Mouse (Mus musculus): ENCODE measurements at regions not wholly inside any gene's neighbourhood (a gene's known extent, or its start where the extent isn't known, plus 50 kb on each side); places are given as distances from the start of the nearest gene placed in this dataset.

DNA sequence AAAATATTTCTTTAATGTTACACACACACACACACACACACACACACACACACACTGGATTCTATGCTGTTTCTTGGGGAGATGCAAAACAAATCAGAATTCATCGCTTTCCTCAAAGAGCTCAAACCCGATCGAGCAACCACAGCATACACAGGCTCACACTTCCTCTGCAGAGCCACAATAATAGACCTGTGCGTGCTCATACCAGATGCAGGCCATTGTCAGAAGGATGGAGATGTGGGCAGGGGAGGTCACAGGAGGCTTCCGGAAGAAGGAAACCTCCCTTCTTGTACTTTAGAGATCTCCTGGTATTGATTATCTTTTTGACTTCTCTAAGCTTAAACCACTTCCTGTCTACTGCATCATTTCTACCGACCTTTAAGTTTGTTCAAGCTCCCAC is 122.8 kb downstream of the Dusp6 start:
- H3K4me1 ChIP-seq (ENCODE audit: control insufficient read depth, insufficient read depth, low read length), result peaks cover 3% of the 10 kb centered on the region; the same call in 1 of the 2 replicates
- H3K27ac ChIP-seq (ENCODE audit: control insufficient read depth, insufficient read depth, low read depth, low read length), result no peak overlapping the region
- no peak for TF ChIP-seq POLR2A (IDR thresholded peaks at IDR 0.05; ENCODE audit: control insufficient read depth, low read depth, low read length)
- no peak for TF ChIP-seq CTCF (IDR thresholded peaks at IDR 0.05; ENCODE audit: control insufficient read depth, insufficient read depth, insufficient replicate concordance, low read depth, low read length)
- H3K4me3 ChIP-seq (ENCODE audit: control insufficient read depth, low read depth, low read length), result no peak overlapping the region
- H3K36me3 ChIP-seq (ENCODE audit: control insufficient read depth, insufficient read depth, low read length), result no peaks in the 10 kb centered on the region
- H3K27me3 ChIP-seq (ENCODE audit: control insufficient read depth, insufficient read depth, low read length), result no peaks in the 10 kb centered on the region

DNA sequence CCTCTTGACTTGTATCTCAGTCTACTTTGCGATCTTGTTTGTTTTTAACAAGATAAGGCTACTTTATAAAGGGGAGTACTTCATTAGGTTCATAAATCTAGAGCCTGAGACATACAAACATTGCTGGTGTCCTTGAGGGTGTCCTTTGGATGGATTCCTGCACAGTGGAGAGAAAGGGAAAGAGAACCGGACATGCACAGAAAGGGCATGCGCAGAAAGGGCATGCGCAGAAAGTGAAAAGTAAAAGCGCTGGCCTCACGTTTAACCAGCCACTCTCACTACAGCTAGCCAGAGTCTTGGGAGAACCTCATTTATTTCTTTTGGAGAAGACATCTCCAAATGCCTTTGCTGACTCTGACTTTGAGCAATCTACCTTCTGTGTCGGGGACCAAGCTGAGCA is 125.5 kb downstream of the Dusp6 start:
- TF ChIP-seq CTCF (IDR thresholded peaks at IDR 0.05; ENCODE audit: control insufficient read depth, insufficient read depth, insufficient replicate concordance, low read depth, low read length), result no peak
- TF ChIP-seq POLR2A (IDR thresholded peaks at IDR 0.05; ENCODE audit: control insufficient read depth, low read depth, low read length), result no peak
- Histone ChIP-seq H3K27me3 (ENCODE audit: control insufficient read depth, insufficient read depth, low read length) (no peaks in the 10 kb centered on the region), H3K36me3 (ENCODE audit: control insufficient read depth, insufficient read depth, low read length) (no peaks in the 10 kb centered on the region), H3K27ac (ENCODE audit: control insufficient read depth, insufficient read depth, low read depth, low read length) (no peak overlapping the region), H3K4me3 (ENCODE audit: control insufficient read depth, low read depth, low read length) (peak overlapping the region; percentile 1; the same call in 1 of the 2 replicates), H3K4me1 (ENCODE audit: control insufficient read depth, insufficient read depth, low read length) (peaks cover 3% of the 10 kb centered on the region; the same call in 1 of the 2 replicates)

DNA sequence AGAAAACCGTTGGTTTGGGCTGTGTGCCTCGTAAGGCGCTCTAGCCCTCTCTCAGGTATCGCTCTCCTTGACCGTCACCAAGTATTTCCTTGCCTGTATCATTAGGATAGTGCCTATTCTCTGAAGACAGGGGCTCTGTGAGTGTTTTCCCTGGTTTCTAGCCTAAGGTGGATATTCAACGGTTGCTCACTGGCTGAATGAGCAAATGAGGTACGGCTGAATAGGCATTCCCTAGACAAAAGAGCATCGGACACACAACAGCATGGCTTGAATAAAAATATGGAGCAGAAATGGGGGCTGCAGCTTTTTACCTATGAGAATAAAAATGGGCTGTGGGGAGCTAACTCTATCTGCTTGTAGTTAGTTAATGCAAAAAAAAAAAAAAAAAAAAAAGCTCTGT is 126.0 kb downstream of the Dusp6 start:
- Histone ChIP-seq H3K27me3 (ENCODE audit: control insufficient read depth, insufficient read depth, low read length) (no peaks in the 10 kb centered on the region), H3K4me3 (ENCODE audit: control insufficient read depth, low read depth, low read length) (peak overlapping the region; percentile 1; the same call in 1 of the 2 replicates), H3K4me1 (ENCODE audit: control insufficient read depth, insufficient read depth, low read length) (peaks cover 3% of the 10 kb centered on the region; the same call in 1 of the 2 replicates), H3K27ac (ENCODE audit: control insufficient read depth, insufficient read depth, low read depth, low read length) (no peak overlapping the region), H3K36me3 (ENCODE audit: control insufficient read depth, insufficient read depth, low read length) (no peaks in the 10 kb centered on the region)
- TF ChIP-seq CTCF (IDR thresholded peaks at IDR 0.05; ENCODE audit: control insufficient read depth, insufficient read depth, insufficient replicate concordance, low read depth, low read length) (no peak), POLR2A (IDR thresholded peaks at IDR 0.05; ENCODE audit: control insufficient read depth, low read depth, low read length) (no peak)

DNA sequence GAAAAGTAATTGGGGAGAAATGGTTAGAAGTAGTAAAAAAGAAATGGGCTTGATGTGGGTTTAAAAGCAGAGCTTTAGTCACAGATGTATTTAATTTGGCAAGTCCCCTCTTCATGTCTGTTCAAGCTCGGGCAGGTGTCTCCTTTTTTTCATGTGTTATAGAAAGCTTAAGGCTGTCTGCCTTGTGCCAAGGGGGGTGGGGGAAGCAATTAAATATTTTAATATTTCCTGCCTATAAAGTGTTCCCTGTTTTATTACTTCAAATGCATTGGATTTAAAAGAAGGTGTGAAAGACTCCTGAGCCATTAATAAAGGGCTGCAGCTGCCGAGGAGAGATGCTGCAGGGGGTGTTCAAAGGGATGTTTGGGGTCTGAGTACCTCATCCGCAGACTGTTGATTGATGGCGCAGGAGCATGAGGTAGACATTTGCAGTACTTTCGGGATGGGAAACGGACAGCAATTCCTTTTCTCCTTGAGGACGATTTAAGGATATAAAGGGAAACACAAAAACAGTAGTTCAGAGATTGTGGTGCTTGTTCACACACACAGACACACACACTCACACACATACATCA is 127.7 kb downstream of the Dusp6 start:
- no peak overlapping the region for H3K4me3 ChIP-seq (ENCODE audit: control insufficient read depth, low read depth, low read length)
- no peaks in the 10 kb centered on the region for H3K36me3 ChIP-seq (ENCODE audit: control insufficient read depth, insufficient read depth, low read length)
- H3K27me3 ChIP-seq (ENCODE audit: control insufficient read depth, insufficient read depth, low read length), result no peaks in the 10 kb centered on the region
- H3K27ac ChIP-seq (ENCODE audit: control insufficient read depth, insufficient read depth, low read depth, low read length), result no peak overlapping the region
- TF ChIP-seq CTCF (IDR thresholded peaks at IDR 0.05; ENCODE audit: control insufficient read depth, insufficient read depth, insufficient replicate concordance, low read depth, low read length), result no peak
- TF ChIP-seq POLR2A (IDR thresholded peaks at IDR 0.05; ENCODE audit: control insufficient read depth, low read depth, low read length), result no peak
- H3K4me1 ChIP-seq (ENCODE audit: control insufficient read depth, insufficient read depth, low read length), result peaks cover 3% of the 10 kb centered on the region; the same call in 1 of the 2 replicates

DNA sequence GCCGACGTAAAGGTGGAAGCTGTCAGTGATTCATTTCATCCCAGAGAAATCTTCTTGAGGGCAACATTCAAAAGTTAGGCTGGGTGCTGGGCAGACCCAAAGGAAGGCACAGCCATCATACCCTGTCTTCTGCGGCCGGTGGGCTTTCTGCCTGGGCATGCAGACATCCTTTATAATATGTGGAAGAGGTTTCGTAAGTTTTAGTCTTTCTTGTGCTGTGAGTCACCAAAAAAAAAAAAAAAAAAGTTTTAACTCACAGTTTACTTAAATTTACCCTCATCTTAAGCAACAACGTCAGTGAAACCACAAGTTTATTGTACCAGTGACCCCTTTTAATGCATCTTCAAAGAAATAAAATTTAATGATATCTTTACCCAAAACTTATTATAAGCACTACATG is 128.7 kb downstream of the Dusp6 start:
- H3K4me1 ChIP-seq (ENCODE audit: control insufficient read depth, insufficient read depth, low read length), result peaks cover 3% of the 10 kb centered on the region; the same call in 1 of the 2 replicates
- TF ChIP-seq POLR2A (IDR thresholded peaks at IDR 0.05; ENCODE audit: control insufficient read depth, low read depth, low read length) (no peak), CTCF (IDR thresholded peaks at IDR 0.05; ENCODE audit: control insufficient read depth, insufficient read depth, insufficient replicate concordance, low read depth, low read length) (no peak)
- H3K36me3 ChIP-seq (ENCODE audit: control insufficient read depth, insufficient read depth, low read length), result no peaks in the 10 kb centered on the region
- H3K27me3 ChIP-seq (ENCODE audit: control insufficient read depth, insufficient read depth, low read length), result no peaks in the 10 kb centered on the region
- no peak overlapping the region for H3K27ac ChIP-seq (ENCODE audit: control insufficient read depth, insufficient read depth, low read depth, low read length)
- H3K4me3 ChIP-seq (ENCODE audit: control insufficient read depth, low read depth, low read length), result no peak overlapping the region

DNA sequence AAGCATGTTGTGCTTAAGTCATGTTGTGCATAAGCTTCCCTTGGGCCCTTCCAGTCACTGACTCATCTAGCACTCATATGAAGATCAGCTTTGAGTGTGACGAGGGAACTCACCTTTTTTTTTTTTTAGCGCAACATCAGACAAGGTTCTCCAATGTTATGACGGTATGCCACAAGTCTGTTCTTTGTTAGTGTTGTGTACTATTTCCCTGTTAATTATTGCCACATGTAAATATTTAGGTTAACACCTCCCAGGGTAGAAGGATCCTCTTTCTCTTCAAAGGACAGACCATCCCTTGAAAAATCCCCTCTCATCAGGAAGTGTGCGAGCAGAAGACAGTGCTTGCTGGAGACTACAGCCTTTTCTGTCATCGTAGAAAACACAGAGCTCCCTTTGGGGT is 129.9 kb downstream of the Dusp6 start:
- Histone ChIP-seq H3K36me3 (ENCODE audit: control insufficient read depth, insufficient read depth, low read length) (no peaks in the 10 kb centered on the region), H3K4me1 (ENCODE audit: control insufficient read depth, insufficient read depth, low read length) (peaks cover 3% of the 10 kb centered on the region; the same call in 1 of the 2 replicates), H3K27ac (ENCODE audit: control insufficient read depth, insufficient read depth, low read depth, low read length) (no peak overlapping the region), H3K27me3 (ENCODE audit: control insufficient read depth, insufficient read depth, low read length) (no peaks in the 10 kb centered on the region), H3K4me3 (ENCODE audit: control insufficient read depth, low read depth, low read length) (no peak overlapping the region)
- TF ChIP-seq CTCF (IDR thresholded peaks at IDR 0.05; ENCODE audit: control insufficient read depth, insufficient read depth, insufficient replicate concordance, low read depth, low read length) (no peak), POLR2A (IDR thresholded peaks at IDR 0.05; ENCODE audit: control insufficient read depth, low read depth, low read length) (no peak)

DNA sequence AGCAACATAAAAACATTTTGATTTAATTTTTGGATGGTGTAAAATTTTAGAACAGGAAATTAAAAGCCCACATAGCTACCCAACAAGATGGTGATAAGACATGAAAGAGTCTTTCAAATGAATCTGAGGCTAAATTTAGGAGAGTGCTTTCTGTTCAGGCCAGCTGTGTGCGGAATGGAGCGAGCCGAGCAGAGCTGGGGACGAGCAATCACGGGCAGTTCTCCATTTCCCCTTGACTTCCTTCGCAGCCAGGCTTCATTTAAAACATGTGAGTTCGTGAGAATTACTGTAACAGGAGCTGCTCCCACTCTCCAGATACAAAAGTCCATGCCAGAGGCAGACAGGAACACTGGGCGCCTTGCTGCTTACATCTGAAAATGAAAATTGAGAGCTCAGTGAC is 130.5 kb downstream of the Dusp6 start:
- TF ChIP-seq CTCF (IDR thresholded peaks at IDR 0.05; ENCODE audit: control insufficient read depth, insufficient read depth, insufficient replicate concordance, low read depth, low read length), result no peak
- no peak for TF ChIP-seq POLR2A (IDR thresholded peaks at IDR 0.05; ENCODE audit: control insufficient read depth, low read depth, low read length)
- Histone ChIP-seq H3K4me3 (ENCODE audit: control insufficient read depth, low read depth, low read length) (no peak overlapping the region), H3K27me3 (ENCODE audit: control insufficient read depth, insufficient read depth, low read length) (no peaks in the 10 kb centered on the region), H3K27ac (ENCODE audit: control insufficient read depth, insufficient read depth, low read depth, low read length) (no peak overlapping the region), H3K4me1 (ENCODE audit: control insufficient read depth, insufficient read depth, low read length) (peaks cover 3% of the 10 kb centered on the region; the same call in 1 of the 2 replicates), H3K36me3 (ENCODE audit: control insufficient read depth, insufficient read depth, low read length) (no peaks in the 10 kb centered on the region)
